Mouse (Mus musculus) midbrain, postnatal 0 days (tissue): ENCODE measurements at regions not wholly inside any gene's neighbourhood (a gene's known extent, or its start where the extent isn't known, plus 50 kb on each side); places are given as distances from the start of the nearest gene placed in this dataset.

Experiments used
- ATAC-seq: fragments of 200-750 bp; cut with Nextera tagmentation; 2 replicates; pipeline ENCODE4 v1.8.0; 2017; ENCODE audit warnings: moderate number of reproducible peaks, mild to moderate bottlenecking, moderate TSS enrichment, moderate library complexity; ENCODE audit not compliant: low FRiP score
- DNase-seq: peaks from one replicate; pipeline ENCODE4 v3.0.0-alpha.2; 2015; ENCODE audit warnings: low spot score
- H3K27ac ChIP-seq: fragments of 300-500 bp; sonication (generic); 2 replicates; pipeline ENCODE4 v1.5.1; 2014; ENCODE audit warnings: low read depth, mild to moderate bottlenecking, low read length, mixed read lengths
- H3K27me3 ChIP-seq: fragments of 300-500 bp; sonication (generic); 2 replicates; pipeline ENCODE4 v1.6.1; 2014; ENCODE audit warnings: low read length, control low read depth, mixed read lengths; ENCODE audit not compliant: insufficient read depth
- H3K36me3 ChIP-seq: fragments of 300-500 bp; sonication (generic); 2 replicates; pipeline ENCODE4 v1.6.1; 2014; ENCODE audit warnings: low read length, control low read depth, mixed read lengths; ENCODE audit not compliant: insufficient read depth
- H3K4me1 ChIP-seq: fragments of 300-500 bp; sonication (generic); 2 replicates; pipeline ENCODE4 v1.6.1; 2014; ENCODE audit warnings: mild to moderate bottlenecking, control low read depth, antibody characterized with exemption, low read length, mixed read lengths; ENCODE audit not compliant: insufficient read depth
- H3K4me2 ChIP-seq: fragments of 300-500 bp; sonication (generic); 2 replicates; pipeline ENCODE4 v1.6.1; 2014; ENCODE audit warnings: low read depth, mild to moderate bottlenecking, low read length, mixed read lengths; ENCODE audit not compliant: poor library complexity, severe bottlenecking
- H3K4me3 ChIP-seq: fragments of 300-500 bp; sonication (generic); 2 replicates; pipeline ENCODE4 v1.5.1; 2014; ENCODE audit warnings: low read depth, mild to moderate bottlenecking, low read length, moderate library complexity
- H3K9ac ChIP-seq: fragments of 300-500 bp; sonication (generic); replicated peaks from 2 replicates; pipeline ENCODE4 v1.6.1; 2014; ENCODE audit warnings: mild to moderate bottlenecking, low read length, moderate library complexity, mixed read lengths; ENCODE audit not compliant: poor library complexity, severe bottlenecking
- H3K9me3 ChIP-seq: fragments of 300-500 bp; sonication (generic); 2 replicates; pipeline ENCODE4 v1.6.1; 2016; ENCODE audit warnings: low read length, control low read depth
- CTCF ChIP-seq: IDR thresholded peaks from 2 replicates; pipeline ENCODE4 v1.5.1; 2016; ENCODE audit warnings: antibody characterized with exemption, mild to moderate bottlenecking
- WGBS: fragments of 180-500 bp; shearing (Covaris S2); extraction: QIAGEN DNeasy Blood & Tissue Kit; methylation state at CpG from one replicate; pipeline ENCODE4 v1.1.7; 2014; 5-methylcytosine and 5-hydroxymethylcytosine counted together

GRCm38 (mm10) chr15:62353786-62354185, 1431.0 kb upstream of the A1bg start:
- Histone ChIP-seq H3K4me3 (no peak overlapping the region), H3K9me3 (no peaks in the 10 kb centered on the region), H3K27me3 (no peaks in the 10 kb centered on the region), H3K4me1 (no peaks in the 10 kb centered on the region), H3K36me3 (no peaks in the 10 kb centered on the region), H3K9ac (no peak overlapping the region), H3K4me2 (no peak overlapping the region), H3K27ac (no peak overlapping the region)
- DNase-seq (no peak), ATAC-seq (no peak)
- WGBS: 85% methylated on average over 4 of the region's 4 CpGs
- TF ChIP-seq CTCF: no peak

GRCm38 (mm10) chr15:62350862-62351757, 1428.3 kb upstream of the A1bg start:
- Histone ChIP-seq H3K27me3 (no peaks in the 10 kb centered on the region), H3K4me3 (no peak overlapping the region), H3K36me3 (no peaks in the 10 kb centered on the region), H3K9me3 (no peaks in the 10 kb centered on the region), H3K4me2 (no peak overlapping the region), H3K27ac (no peak overlapping the region), H3K4me1 (no peaks in the 10 kb centered on the region), H3K9ac (no peak overlapping the region)
- DNase-seq (no peak), ATAC-seq (no peak)
- no peak for TF ChIP-seq CTCF
- 70% methylated on average over 6 of the region's 6 CpGs for WGBS

DNA sequence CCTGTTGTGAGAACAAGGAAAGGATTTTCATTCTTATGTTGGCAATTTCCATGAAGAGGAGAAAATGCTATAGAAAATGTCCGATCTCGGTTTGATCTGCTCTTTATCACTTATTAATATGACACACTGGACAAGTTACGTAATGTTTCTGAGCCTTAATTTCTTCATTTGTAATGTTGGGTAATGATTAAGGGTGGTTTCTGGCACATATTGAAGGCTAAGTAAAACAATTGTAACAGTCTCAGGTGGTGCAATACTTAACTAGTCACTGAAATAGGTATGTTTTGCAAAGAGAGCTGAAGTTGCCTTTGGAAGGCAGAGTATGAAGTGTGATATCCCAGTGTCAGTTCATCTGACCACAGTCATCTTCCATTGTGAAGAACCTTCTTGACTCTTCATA, 1427.2 kb upstream of the A1bg start:
- no peak overlapping the region for H3K9ac ChIP-seq
- WGBS: 98% methylated on average over 3 of the region's 3 CpGs
- no peaks in the 10 kb centered on the region for H3K9me3 ChIP-seq
- no peak overlapping the region for H3K4me2 ChIP-seq
- no peak overlapping the region for H3K4me3 ChIP-seq
- ATAC-seq: no peak
- no peak for DNase-seq
- H3K27ac ChIP-seq: no peak overlapping the region
- no peaks in the 10 kb centered on the region for H3K27me3 ChIP-seq
- no peak for TF ChIP-seq CTCF
- H3K4me1 ChIP-seq: no peaks in the 10 kb centered on the region
- H3K36me3 ChIP-seq: no peaks in the 10 kb centered on the region

DNA sequence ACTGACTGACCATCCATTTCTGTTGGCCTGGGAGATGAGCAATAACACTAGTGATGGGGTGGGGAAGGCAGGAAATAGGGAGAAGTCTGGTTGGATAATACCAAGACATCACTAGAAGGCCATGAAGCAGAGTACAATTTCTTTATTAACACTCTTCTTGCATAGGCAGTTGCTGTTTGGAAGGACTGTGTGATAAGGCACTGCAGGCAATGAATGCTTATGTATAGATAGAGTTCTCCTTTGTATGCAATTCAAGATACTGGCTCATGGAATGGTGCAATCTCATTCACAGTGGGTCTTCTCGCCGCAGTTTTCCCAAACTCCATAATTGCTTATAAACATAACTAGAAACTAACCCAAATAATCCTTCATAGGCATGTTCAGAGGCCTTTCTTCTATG, 1426.1 kb upstream of the A1bg start:
- WGBS: 95% methylated on average over 2 of the region's 2 CpGs
- DNase-seq: no peak
- TF ChIP-seq CTCF: no peak

DNA sequence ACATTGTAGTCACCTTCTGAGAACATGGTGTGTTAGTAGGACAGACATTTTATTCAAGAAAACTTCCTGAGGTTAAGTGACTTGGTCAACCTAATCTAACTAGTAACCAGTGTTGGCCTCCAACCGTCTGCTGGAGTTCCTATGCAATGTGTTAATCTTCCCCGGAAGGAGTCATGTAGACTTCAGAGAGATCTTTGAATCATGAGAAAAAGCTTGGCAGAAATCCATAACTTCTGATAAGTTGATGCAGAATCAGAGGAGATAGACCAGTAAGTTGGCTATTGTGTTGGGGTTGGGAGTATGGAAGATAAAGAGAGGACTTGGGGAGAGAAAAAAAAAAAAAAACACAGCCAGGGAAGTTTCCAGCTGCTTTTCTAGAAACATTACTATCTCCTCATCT, 1424.9 kb upstream of the A1bg start:
- Histone ChIP-seq H3K9ac (no peak overlapping the region), H3K4me2 (no peak overlapping the region), H3K27ac (no peak overlapping the region), H3K4me3 (no peak overlapping the region), H3K4me1 (no peaks in the 10 kb centered on the region), H3K9me3 (no peaks in the 10 kb centered on the region), H3K36me3 (no peaks in the 10 kb centered on the region), H3K27me3 (no peaks in the 10 kb centered on the region)
- 94% methylated on average over 2 of the region's 2 CpGs for WGBS
- no peak for ATAC-seq
- TF ChIP-seq CTCF: no peak
- no peak for DNase-seq

More for the DNA sequence above, 1426.1 kb upstream of the A1bg start:
- no peak overlapping the region for H3K4me3 ChIP-seq
- no peak overlapping the region for H3K27ac ChIP-seq
- no peak overlapping the region for H3K4me2 ChIP-seq
- no peaks in the 10 kb centered on the region for H3K36me3 ChIP-seq
- no peaks in the 10 kb centered on the region for H3K27me3 ChIP-seq
- no peak overlapping the region for H3K9ac ChIP-seq
- no peaks in the 10 kb centered on the region for H3K9me3 ChIP-seq
- H3K4me1 ChIP-seq: no peaks in the 10 kb centered on the region
- ATAC-seq: no peak

- no peak for ATAC-seq
- WGBS: 88% methylated on average over 5 of the region's 5 CpGs
Observed at GRCm38 (mm10) chr15:62345893-62346292, 1423.1 kb upstream of the A1bg start.

More at GRCm38 (mm10) chr15:62345893-62346292, 1423.1 kb upstream of the A1bg start:
- no peaks in the 10 kb centered on the region for H3K4me1 ChIP-seq
- H3K36me3 ChIP-seq: no peaks in the 10 kb centered on the region
- no peak overlapping the region for H3K27ac ChIP-seq
- no peaks in the 10 kb centered on the region for H3K27me3 ChIP-seq
- no peak overlapping the region for H3K9ac ChIP-seq
- no peak for DNase-seq
- no peaks in the 10 kb centered on the region for H3K9me3 ChIP-seq
- no peak for TF ChIP-seq CTCF
- H3K4me2 ChIP-seq: no peak overlapping the region
- no peak overlapping the region for H3K4me3 ChIP-seq
